Mouse (Mus musculus) right cerebral cortex, adult 2 months (tissue): Measurements from ENCODE around the gene Mrap2.

Experiments
- DNase-seq, 2 experiments: peaks; one replicate each; pipeline ENCODE4 v3.0.0; 2021 to 2022; ENCODE audit warnings: low spot score in 2 of 2

Mrap2 gene

GRCm38 (mm10) chr9:87178534-87178933 is 34.4 kb downstream of the Mrap2 start:
- DNase-seq, result no peak

DNA sequence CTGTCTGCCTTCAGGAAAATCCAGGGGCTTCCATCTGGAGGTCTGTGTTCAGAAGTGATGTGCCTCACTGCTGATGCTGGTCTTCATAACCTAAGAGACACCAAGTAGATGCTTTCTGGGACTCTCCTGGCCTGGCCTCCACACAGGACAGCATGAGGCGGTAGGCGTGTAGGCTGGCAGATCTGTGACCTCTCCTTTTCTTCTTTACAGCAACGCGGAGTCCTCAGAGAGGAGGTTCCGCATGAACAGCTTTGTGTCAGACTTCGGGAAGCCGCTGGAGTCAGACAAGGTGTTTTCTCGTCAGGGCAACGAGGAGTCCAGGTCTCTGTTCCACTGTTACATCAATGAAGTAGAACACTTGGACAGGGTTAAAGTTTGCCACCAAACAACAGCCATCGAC is 38.1 kb downstream of the Mrap2 start:
- DNase-seq, result no peak

- no peak for DNase-seq
These were observed 43.2 kb downstream of the Mrap2 start for GRCm38 (mm10) chr9:87187336-87187735.

DNA sequence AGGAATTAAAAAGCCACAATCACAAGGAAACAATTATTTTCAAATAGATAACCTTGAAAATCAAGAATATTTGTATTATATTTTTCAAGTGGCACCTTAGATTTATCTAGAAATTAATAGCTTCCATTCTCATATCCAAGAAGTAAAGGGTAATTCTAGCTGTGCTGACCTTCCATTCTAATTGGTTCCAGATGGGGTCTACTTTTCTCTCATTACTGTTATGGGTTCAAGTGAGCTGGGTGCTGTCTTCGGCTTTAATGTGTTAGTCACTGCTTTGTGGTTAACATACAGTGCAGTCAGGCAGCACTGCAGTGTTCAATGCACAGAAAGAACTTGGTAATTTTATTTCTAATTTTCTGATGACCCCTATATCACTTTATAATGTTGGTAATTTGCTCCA is 49.6 kb downstream of the Mrap2 start:
- no peak for DNase-seq

DNA sequence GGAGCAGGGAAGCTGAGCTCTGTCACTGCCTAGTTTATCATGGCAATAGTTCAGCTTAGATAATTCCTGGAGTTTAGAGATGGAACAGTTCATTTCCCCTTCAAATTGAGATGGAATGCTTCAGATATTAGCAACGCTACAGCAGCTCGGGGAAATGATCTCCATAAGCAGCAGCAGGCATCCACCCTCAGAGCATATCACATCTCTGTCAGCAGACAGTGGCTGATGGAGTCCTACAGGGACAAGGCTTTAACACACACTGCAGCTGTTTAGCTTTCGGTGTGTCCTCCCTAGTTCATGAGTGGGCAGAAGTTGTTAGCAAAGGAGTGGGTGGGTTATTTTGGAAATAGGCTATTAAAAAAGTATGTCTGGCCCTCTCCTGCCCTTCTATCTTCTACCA is 53.2 kb downstream of the Mrap2 start:
- peak in 1 of 2 experiments; percentile 11 for DNase-seq

GRCm38 (mm10) chr9:87198036-87198435 is 53.9 kb downstream of the Mrap2 start:
- DNase-seq, result no peak

- DNase-seq, result no peak
These were observed 56.3 kb downstream of the Mrap2 start for GRCm38 (mm10) chr9:87200426-87200825.

GRCm38 (mm10) chr9:87200919-87201318 is 56.8 kb downstream of the Mrap2 start:
- no peak for DNase-seq

- peak; percentile 35 to 61 for DNase-seq
These were observed 58.3 kb downstream of the Mrap2 start for GRCm38 (mm10) chr9:87202431-87202830.

- DNase-seq, result no peak
These were observed 66.8 kb downstream of the Mrap2 start for GRCm38 (mm10) chr9:87210830-87211339.

GRCm38 (mm10) chr9:87213204-87213603 is 69.1 kb downstream of the Mrap2 start:
- no peak for DNase-seq
